Mouse (Mus musculus): ENCODE data around the gene Plch2. TPM values are rescaled to one million over a fixed set of nuclear protein-coding genes. Genes with fewer than 3 reads are reported as not detected.

The Plch2 gene
- polyA plus RNA-seq, 1 experiment from 2014 or later = 2.4 TPM

GRCm38 (mm10) chr4:155007641-155008040, 48.9 kb downstream of the Plch2 start:
- Histone ChIP-seq H3K4me2 (ENCODE audit: low read depth, low read length, severe bottlenecking) (no peak overlapping the region), H3K27ac (ENCODE audit: low read depth, low read length) (no peak overlapping the region), H3K27me3 (ENCODE audit: control insufficient read depth, insufficient read depth, low read length) (no peaks in the 10 kb centered on the region), H3K36me3 (ENCODE audit: control insufficient read depth, insufficient read depth, low read length) (no peaks in the 10 kb centered on the region), H3K9me3 (ENCODE audit: control insufficient read depth, low read length) (no peaks in the 10 kb centered on the region), H3K4me1 (replicated peaks; ENCODE audit: control insufficient read depth, insufficient read depth, low read length) (no peaks in the 10 kb centered on the region), H3K9ac (ENCODE audit: low read length) (no peak overlapping the region), H3K4me3 (ENCODE audit: low read depth, low read length) (no peak overlapping the region)
- WGBS = 95% methylated on average over 3 of the region's 3 CpGs
- ATAC-seq (replicated peaks; ENCODE audit: low FRiP score) (no peak), DNase-seq (ENCODE audit: low spot score) (no peak)

DNA sequence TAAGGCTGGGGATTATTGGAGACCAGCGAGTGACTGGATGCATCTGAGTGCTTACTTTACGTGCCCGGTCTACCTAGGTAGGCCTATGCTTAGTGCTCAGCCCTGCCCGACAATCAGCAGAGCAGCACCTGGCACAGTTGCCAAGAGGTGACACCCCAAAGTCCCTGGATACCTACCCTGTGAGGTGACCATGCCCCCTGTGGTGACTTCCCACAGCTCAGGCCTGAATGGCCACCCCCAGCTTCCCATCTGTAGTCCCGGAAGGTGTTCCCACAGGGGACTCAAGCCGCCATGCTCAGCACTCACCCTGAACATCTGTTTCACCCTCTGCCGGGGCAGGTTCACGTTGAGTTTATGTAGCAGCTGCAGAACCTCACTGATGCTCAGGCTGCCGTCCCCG, 50.3 kb downstream of the Plch2 start:
- Histone ChIP-seq H3K4me3 (ENCODE audit: low read depth, low read length) (no peak overlapping the region), H3K27me3 (ENCODE audit: control insufficient read depth, insufficient read depth, low read length) (no peaks in the 10 kb centered on the region), H3K9me3 (ENCODE audit: control insufficient read depth, low read length) (no peaks in the 10 kb centered on the region), H3K27ac (ENCODE audit: low read depth, low read length) (no peak overlapping the region), H3K36me3 (ENCODE audit: control insufficient read depth, insufficient read depth, low read length) (no peaks in the 10 kb centered on the region), H3K4me1 (replicated peaks; ENCODE audit: control insufficient read depth, insufficient read depth, low read length) (no peaks in the 10 kb centered on the region), H3K9ac (ENCODE audit: low read length) (no peak overlapping the region), H3K4me2 (ENCODE audit: low read depth, low read length, severe bottlenecking) (no peak overlapping the region)
- DNase-seq (ENCODE audit: low spot score) (no peak), ATAC-seq (replicated peaks; ENCODE audit: low FRiP score) (no peak)
- 76% methylated on average over 10 of the region's 10 CpGs for WGBS

GRCm38 (mm10) chr4:155005278-155005677, 51.3 kb downstream of the Plch2 start:
- WGBS = 94% methylated on average over 3 of the region's 3 CpGs
- Histone ChIP-seq H3K9ac (ENCODE audit: low read length) (no peak overlapping the region), H3K4me3 (ENCODE audit: low read depth, low read length) (no peak overlapping the region), H3K4me1 (replicated peaks; ENCODE audit: control insufficient read depth, insufficient read depth, low read length) (no peaks in the 10 kb centered on the region), H3K9me3 (ENCODE audit: control insufficient read depth, low read length) (no peaks in the 10 kb centered on the region), H3K27ac (ENCODE audit: low read depth, low read length) (no peak overlapping the region), H3K4me2 (ENCODE audit: low read depth, low read length, severe bottlenecking) (no peak overlapping the region), H3K36me3 (ENCODE audit: control insufficient read depth, insufficient read depth, low read length) (no peaks in the 10 kb centered on the region), H3K27me3 (ENCODE audit: control insufficient read depth, insufficient read depth, low read length) (no peaks in the 10 kb centered on the region)
- no peak for DNase-seq (ENCODE audit: low spot score)
- no peak for ATAC-seq (replicated peaks; ENCODE audit: low FRiP score)

DNA sequence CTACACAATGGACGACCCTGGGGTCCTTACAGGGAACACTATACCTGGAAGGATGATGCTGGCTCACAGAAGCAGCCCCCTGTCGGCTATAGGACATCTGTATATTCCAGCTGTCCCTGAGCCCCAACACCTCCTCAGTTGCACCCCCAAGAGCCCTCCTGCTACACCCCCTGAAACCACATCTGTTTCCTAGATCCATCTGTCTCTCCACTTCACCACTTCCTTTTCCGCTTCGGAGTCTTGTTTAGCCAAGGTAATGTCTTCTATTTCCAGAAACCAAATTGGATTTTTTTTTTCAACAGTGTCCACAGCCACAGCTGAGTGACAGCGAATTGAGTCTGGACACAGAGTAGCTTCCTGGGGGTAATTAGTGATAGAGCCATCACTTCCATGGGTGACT, 57.2 kb downstream of the Plch2 start:
- H3K27ac ChIP-seq (ENCODE audit: low read depth, low read length) = no peak overlapping the region
- DNase-seq (ENCODE audit: low spot score) = no peak
- H3K36me3 ChIP-seq (ENCODE audit: control insufficient read depth, insufficient read depth, low read length) = no peaks in the 10 kb centered on the region
- 0 out of 2 replicates have a peak, but pooled peaks cover 2% of the 10 kb centered on the region for H3K4me1 ChIP-seq (replicated peaks; ENCODE audit: control insufficient read depth, insufficient read depth, low read length)
- H3K4me3 ChIP-seq (ENCODE audit: low read depth, low read length) = no peak overlapping the region
- 85% methylated on average over 5 of the region's 5 CpGs for WGBS
- H3K4me2 ChIP-seq (ENCODE audit: low read depth, low read length, severe bottlenecking) = no peak overlapping the region
- no peak for ATAC-seq (replicated peaks; ENCODE audit: low FRiP score)
- no peak overlapping the region for H3K9ac ChIP-seq (ENCODE audit: low read length)
- H3K27me3 ChIP-seq (ENCODE audit: control insufficient read depth, insufficient read depth, low read length) = no peaks in the 10 kb centered on the region
- H3K9me3 ChIP-seq (ENCODE audit: control insufficient read depth, low read length) = no peaks in the 10 kb centered on the region

GRCm38 (mm10) chr4:154996572-154997154, 59.9 kb downstream of the Plch2 start:
- Histone ChIP-seq H3K9ac (ENCODE audit: low read length) (0 out of 2 replicates have a peak overlapping the region, but pooled peaks have one; percentile 3), H3K36me3 (ENCODE audit: control insufficient read depth, insufficient read depth, low read length) (no peaks in the 10 kb centered on the region), H3K4me2 (ENCODE audit: low read depth, low read length, severe bottlenecking) (no peak overlapping the region), H3K9me3 (ENCODE audit: control insufficient read depth, low read length) (no peaks in the 10 kb centered on the region), H3K27me3 (ENCODE audit: control insufficient read depth, insufficient read depth, low read length) (no peaks in the 10 kb centered on the region), H3K4me1 (replicated peaks; ENCODE audit: control insufficient read depth, insufficient read depth, low read length) (0 out of 2 replicates have a peak, but pooled peaks cover 2% of the 10 kb centered on the region), H3K27ac (ENCODE audit: low read depth, low read length) (no peak overlapping the region), H3K4me3 (ENCODE audit: low read depth, low read length) (no peak overlapping the region)
- ATAC-seq (replicated peaks; ENCODE audit: low FRiP score) (no peak), DNase-seq (ENCODE audit: low spot score) (no peak)
- WGBS = 39% methylated on average over 8 of the region's 8 CpGs

- no peaks in the 10 kb centered on the region for H3K27me3 ChIP-seq (ENCODE audit: control insufficient read depth, insufficient read depth, low read length)
- H3K36me3 ChIP-seq (ENCODE audit: control insufficient read depth, insufficient read depth, low read length) = no peaks in the 10 kb centered on the region
- H3K9me3 ChIP-seq (ENCODE audit: control insufficient read depth, low read length) = no peaks in the 10 kb centered on the region
- 0 out of 2 replicates have a peak, but pooled peaks cover 2% of the 10 kb centered on the region for H3K4me1 ChIP-seq (replicated peaks; ENCODE audit: control insufficient read depth, insufficient read depth, low read length)
- no peak overlapping the region for H3K4me2 ChIP-seq (ENCODE audit: low read depth, low read length, severe bottlenecking)
- ATAC-seq (replicated peaks; ENCODE audit: low FRiP score) = no peak
- no peak for DNase-seq (ENCODE audit: low spot score)
- no peak overlapping the region for H3K27ac ChIP-seq (ENCODE audit: low read depth, low read length)
- 79% methylated on average over 4 of the region's 4 CpGs for WGBS
- no peak overlapping the region for H3K4me3 ChIP-seq (ENCODE audit: low read depth, low read length)
- no peak overlapping the region for H3K9ac ChIP-seq (ENCODE audit: low read length)
Observed at GRCm38 (mm10) chr4:154994876-154995275, 61.7 kb downstream of the Plch2 start.

DNA sequence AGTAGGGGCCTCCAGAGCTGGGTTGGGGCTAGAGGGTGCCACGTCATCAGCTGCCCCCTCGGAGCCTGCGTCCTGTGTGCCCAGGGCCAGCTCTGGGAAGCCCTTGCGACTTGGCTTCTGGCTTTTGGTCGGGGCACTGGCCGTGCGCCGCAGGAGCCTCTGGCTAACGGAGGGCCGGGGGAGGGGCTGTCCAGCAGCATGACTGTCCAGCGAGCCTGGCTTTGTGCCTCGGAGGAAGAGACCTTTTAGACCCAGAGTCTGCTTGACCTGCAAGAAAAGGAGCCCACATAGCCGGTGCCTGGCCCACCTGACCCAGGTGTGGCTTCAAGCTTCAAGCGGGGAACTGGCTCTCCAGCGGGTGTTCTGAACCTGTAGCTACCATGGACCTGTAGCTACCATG, 69.8 kb downstream of the Plch2 start:
- Histone ChIP-seq H3K36me3 (ENCODE audit: control insufficient read depth, insufficient read depth, low read length) (no peaks in the 10 kb centered on the region), H3K9me3 (ENCODE audit: control insufficient read depth, low read length) (no peaks in the 10 kb centered on the region), H3K4me1 (replicated peaks; ENCODE audit: control insufficient read depth, insufficient read depth, low read length) (peaks cover 5% of the 10 kb centered on the region; the same call in 1 of the 2 replicates), H3K4me2 (ENCODE audit: low read depth, low read length, severe bottlenecking) (no peak overlapping the region), H3K27ac (ENCODE audit: low read depth, low read length) (no peak overlapping the region), H3K4me3 (ENCODE audit: low read depth, low read length) (no peak overlapping the region), H3K27me3 (ENCODE audit: control insufficient read depth, insufficient read depth, low read length) (peaks cover 6% of the 10 kb centered on the region; the same call in 1 of the 2 replicates), H3K9ac (ENCODE audit: low read length) (no peak overlapping the region)
- no peak for DNase-seq (ENCODE audit: low spot score)
- WGBS = 71% methylated on average over 15 of the region's 15 CpGs
- no peak for ATAC-seq (replicated peaks; ENCODE audit: low FRiP score)

- no peak overlapping the region for H3K9ac ChIP-seq (ENCODE audit: low read length)
Observed at GRCm38 (mm10) chr4:154986096-154986495, 70.5 kb downstream of the Plch2 start.

GRCm38 (mm10) chr4:154985151-154985777, 71.3 kb downstream of the Plch2 start:
- no peak overlapping the region for H3K4me3 ChIP-seq (ENCODE audit: low read depth, low read length)
- peaks cover 6% of the 10 kb centered on the region; the same call in 1 of the 2 replicates for H3K27me3 ChIP-seq (ENCODE audit: control insufficient read depth, insufficient read depth, low read length)
- H3K9me3 ChIP-seq (ENCODE audit: control insufficient read depth, low read length) = no peaks in the 10 kb centered on the region
- H3K4me2 ChIP-seq (ENCODE audit: low read depth, low read length, severe bottlenecking) = no peak overlapping the region
- ATAC-seq (replicated peaks; ENCODE audit: low FRiP score) (no peak), DNase-seq (ENCODE audit: low spot score) (no peak)
- no peak overlapping the region for H3K9ac ChIP-seq (ENCODE audit: low read length)
- 63% methylated on average over 5 of the region's 5 CpGs for WGBS
- peaks cover 5% of the 10 kb centered on the region for H3K36me3 ChIP-seq (ENCODE audit: control insufficient read depth, insufficient read depth, low read length)
- H3K27ac ChIP-seq (ENCODE audit: low read depth, low read length) = no peak overlapping the region
- H3K4me1 ChIP-seq (replicated peaks; ENCODE audit: control insufficient read depth, insufficient read depth, low read length) = peaks cover 5% of the 10 kb centered on the region; the same call in 1 of the 2 replicates

More at GRCm38 (mm10) chr4:154986096-154986495, 70.5 kb downstream of the Plch2 start:
- Histone ChIP-seq H3K4me1 (replicated peaks; ENCODE audit: control insufficient read depth, insufficient read depth, low read length) (peaks cover 5% of the 10 kb centered on the region; the same call in 1 of the 2 replicates), H3K27me3 (ENCODE audit: control insufficient read depth, insufficient read depth, low read length) (peaks cover 6% of the 10 kb centered on the region; the same call in 1 of the 2 replicates), H3K27ac (ENCODE audit: low read depth, low read length) (no peak overlapping the region), H3K4me3 (ENCODE audit: low read depth, low read length) (no peak overlapping the region), H3K36me3 (ENCODE audit: control insufficient read depth, insufficient read depth, low read length) (peaks cover 1% of the 10 kb centered on the region), H3K9me3 (ENCODE audit: control insufficient read depth, low read length) (no peaks in the 10 kb centered on the region), H3K4me2 (ENCODE audit: low read depth, low read length, severe bottlenecking) (no peak overlapping the region)
- ATAC-seq (replicated peaks; ENCODE audit: low FRiP score) (peak; percentile 55), DNase-seq (ENCODE audit: low spot score) (peak; percentile 84)
- 14% methylated on average over 17 of the region's 17 CpGs for WGBS
